Mouse (Mus musculus): Measurements from ENCODE around the gene B230217C12Rik. TPM values are rescaled to one million over a fixed set of nuclear protein-coding genes. Genes with fewer than 3 reads are reported as not detected.

Gene B230217C12Rik
- total RNA-seq (2021) = 1 to 10 TPM; 3.7 to 4.0 TPM
- long read RNA-seq, experiment 1, partial matches to known transcripts = 0 of 2 reads
- long read RNA-seq, experiment 1, other reads (novel, unspliced or antisense) = 0 of 2 reads
- long read RNA-seq, experiment 2, partial matches to known transcripts = 0 of 1 reads
- long read RNA-seq, experiment 2, other reads (novel, unspliced or antisense) = 0 of 1 reads

DNA sequence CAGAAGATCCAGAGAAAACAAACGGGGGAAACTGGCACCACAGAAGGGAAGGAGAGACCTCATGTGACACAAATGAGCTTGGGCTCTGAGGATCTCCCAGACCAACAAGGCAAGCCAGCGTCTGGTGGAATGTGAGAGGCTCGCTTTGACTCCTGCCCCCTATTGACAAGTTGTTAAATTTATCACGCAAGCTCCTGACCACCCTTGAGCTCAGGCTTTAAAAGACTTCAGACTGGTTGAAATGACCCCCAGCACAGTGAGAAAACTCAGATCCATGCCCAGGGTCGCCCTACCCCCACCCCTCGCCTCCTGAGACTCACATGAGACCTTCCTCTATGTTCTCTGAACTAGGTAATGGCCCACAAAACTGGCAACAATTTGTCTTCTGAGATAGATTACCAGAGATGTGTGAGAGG is at the start of gene B230217C12Rik:
TSS of gene B230217C12Rik (plus strand) at position 242 of the 416 bp plus-strand sequence.
- DNase-seq (ENCODE audit: low spot score in 2 of 2) = no peak

DNA sequence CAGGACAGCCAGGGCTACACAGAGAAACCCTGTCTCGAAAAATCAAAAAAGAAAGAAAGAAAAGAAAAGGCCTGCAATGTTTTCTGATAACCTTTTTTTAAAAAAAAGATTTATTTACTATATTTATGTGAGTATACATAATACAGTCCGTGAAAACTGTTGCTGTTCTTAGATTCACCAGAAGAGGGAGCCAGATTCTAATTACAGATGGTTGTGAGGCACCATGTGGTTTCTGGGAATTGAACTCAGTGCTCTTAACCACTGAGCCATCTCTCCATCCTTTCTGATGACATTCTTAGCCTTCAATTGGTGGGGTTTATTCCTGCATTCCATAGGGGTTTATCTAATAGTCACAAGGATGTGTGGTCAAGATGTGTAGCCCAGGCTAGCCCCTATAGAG is 47.4 kb upstream of the B230217C12Rik start:
- DNase-seq (ENCODE audit: low spot score in 2 of 2) = peak in 1 of 2 experiments; percentile 35

DNA sequence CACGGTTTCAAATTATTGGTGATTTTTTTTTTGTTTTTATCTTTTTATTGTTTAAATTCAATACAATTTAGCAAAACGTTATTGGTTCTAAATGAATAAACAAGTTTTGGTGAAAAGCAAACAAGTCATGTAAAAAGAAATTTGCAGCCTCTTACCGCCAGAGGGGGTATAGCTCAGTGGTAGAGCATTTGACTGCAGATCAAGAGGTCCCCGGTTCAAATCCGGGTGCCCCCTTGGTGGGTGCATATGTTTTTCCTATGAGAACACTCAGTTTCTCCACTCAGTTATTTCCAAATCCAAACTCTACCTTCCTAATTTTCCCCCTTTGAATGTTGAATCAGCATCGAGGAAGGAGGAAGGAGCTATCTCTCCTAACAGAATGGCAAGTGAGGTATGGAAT is 43.7 kb upstream of the B230217C12Rik start:
- DNase-seq (ENCODE audit: low spot score in 2 of 2) = peak; percentile 76 to 86

DNA sequence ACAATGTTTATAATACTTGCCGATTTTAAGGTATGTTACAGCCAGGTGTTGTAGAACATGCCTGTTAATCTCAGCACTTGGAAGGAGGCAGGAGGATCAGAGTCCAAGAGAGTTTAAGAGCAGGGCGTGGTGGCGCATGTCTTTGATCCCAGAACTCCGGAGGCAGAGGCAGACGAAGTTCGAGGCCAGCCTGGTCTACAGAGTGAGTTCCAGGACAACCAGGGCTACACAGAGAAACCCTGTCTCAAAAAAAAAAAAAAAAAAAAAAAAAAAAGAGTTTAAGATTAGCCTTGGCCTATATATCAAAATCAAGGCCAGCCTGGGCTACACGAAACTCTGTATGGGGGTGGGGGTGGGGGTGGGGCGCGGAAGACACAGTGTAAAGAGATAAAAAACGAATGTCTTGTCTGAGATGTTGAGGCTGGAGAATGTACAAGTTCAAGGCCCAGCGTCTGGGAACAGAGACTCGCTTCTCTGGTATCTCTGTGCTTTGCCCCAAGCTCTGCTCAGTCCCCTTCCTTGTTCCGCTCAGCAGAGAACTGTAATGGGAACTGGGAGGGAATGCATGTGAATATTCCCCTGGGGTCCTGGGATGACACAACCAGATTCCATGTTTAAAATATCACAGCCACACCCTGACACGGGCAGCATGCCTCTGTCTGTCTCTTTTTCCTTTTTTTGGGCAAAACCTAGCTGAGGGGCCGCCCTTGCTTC is 43.1 kb upstream of the B230217C12Rik start:
- DNase-seq (ENCODE audit: low spot score in 2 of 2) = no peak

DNA sequence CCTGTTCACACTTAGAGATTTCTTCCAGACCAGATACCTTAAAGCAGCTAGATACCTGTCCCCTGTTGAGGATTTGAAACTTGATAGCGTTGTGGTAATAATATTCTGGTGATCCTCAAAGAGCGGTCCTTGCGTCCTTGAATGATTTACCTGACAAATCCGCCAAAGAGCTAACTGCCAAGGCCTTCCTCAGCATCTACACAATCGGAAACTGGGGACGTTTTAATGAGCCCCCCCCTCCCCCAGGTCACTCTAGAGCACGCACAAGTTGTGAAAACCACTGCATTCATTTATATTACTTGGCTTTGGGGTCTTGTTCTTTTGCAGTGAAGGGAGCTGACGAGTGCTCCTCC is 42.5 kb upstream of the B230217C12Rik start:
- DNase-seq (ENCODE audit: low spot score in 2 of 2) = no peak

DNA sequence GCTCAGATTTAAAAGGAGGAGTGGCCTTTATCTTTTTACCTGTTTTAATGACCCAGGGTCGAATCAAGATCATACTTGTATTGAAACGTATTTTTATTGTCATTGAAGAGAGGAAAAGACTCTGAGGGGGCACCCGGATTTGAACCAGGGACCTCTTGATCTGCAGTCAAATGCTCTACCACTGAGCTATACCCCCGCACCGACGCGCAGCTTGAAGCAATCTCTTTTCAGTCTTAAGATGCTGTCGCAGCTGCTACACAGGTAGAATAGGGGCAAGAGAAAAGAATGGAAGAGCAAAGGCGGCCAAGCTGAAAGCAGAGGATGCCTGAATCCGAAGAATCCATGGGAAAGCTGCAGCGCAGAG is 41.8 kb upstream of the B230217C12Rik start, which contains the start of gene Lasp1:
TSS of gene Lasp1 (plus strand) at position 219 of the 364 bp plus-strand sequence.
- DNase-seq (ENCODE audit: low spot score in 2 of 2) = peak; percentile 91 to 96

GRCm38 (mm10) chr11:97799146-97799993 is 41.2 kb upstream of the B230217C12Rik start:
- DNase-seq (ENCODE audit: low spot score in 2 of 2) = peak; percentile 90 to 94

- peak; percentile 74 to 77 for DNase-seq (ENCODE audit: low spot score in 2 of 2)
These were observed 40.4 kb upstream of the B230217C12Rik start for GRCm38 (mm10) chr11:97799994-97800690.

- DNase-seq (ENCODE audit: low spot score in 2 of 2) = no peak
These were observed 39.7 kb upstream of the B230217C12Rik start for GRCm38 (mm10) chr11:97800691-97801408.

DNA sequence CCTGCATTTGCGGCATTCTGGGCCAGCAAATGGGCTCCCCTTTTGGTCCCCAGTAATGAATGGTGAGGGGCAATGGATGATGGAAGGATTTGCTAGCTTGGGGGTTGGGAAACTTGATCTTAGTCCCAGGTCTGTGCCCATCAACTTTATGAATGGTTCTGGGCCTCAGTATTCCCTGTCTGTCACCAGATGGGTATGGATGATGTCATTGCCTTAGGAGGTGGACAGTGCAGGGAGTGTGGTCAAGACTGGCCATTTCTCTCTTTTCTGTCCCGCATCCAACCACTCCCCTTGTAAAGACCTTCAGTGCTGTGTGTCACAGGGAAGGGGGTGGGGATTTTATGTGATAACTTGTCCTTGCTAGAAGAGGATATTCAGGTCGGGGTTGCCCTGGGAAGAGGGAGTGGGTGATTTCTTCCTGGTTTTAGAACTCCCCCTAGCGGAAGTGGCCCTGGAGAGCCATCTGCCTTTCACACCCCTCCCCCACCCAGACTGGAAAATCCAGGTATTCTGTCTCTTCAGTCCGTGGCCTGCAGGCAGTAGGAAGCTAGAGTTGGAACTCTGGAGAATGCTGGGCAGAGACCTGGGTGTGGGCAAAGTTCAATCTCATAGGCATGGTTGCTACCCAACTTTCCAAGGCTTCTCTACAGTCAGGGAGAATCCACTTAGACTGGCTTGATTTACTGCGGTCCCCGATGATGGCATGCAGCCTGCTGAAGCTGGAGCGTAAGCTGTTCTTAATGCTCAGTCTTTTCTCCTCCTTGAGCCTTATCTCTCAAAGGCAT is 39.0 kb upstream of the B230217C12Rik start:
- DNase-seq (ENCODE audit: low spot score in 2 of 2) = peak; percentile 51 to 66

- DNase-seq (ENCODE audit: low spot score in 2 of 2) = no peak
These were observed 38.4 kb upstream of the B230217C12Rik start for GRCm38 (mm10) chr11:97802194-97802470.

GRCm38 (mm10) chr11:97802495-97802894 is 38.1 kb upstream of the B230217C12Rik start:
- DNase-seq (ENCODE audit: low spot score in 2 of 2) = no peak

GRCm38 (mm10) chr11:97803847-97804246 is 36.7 kb upstream of the B230217C12Rik start:
- no peak for DNase-seq (ENCODE audit: low spot score in 2 of 2)

DNA sequence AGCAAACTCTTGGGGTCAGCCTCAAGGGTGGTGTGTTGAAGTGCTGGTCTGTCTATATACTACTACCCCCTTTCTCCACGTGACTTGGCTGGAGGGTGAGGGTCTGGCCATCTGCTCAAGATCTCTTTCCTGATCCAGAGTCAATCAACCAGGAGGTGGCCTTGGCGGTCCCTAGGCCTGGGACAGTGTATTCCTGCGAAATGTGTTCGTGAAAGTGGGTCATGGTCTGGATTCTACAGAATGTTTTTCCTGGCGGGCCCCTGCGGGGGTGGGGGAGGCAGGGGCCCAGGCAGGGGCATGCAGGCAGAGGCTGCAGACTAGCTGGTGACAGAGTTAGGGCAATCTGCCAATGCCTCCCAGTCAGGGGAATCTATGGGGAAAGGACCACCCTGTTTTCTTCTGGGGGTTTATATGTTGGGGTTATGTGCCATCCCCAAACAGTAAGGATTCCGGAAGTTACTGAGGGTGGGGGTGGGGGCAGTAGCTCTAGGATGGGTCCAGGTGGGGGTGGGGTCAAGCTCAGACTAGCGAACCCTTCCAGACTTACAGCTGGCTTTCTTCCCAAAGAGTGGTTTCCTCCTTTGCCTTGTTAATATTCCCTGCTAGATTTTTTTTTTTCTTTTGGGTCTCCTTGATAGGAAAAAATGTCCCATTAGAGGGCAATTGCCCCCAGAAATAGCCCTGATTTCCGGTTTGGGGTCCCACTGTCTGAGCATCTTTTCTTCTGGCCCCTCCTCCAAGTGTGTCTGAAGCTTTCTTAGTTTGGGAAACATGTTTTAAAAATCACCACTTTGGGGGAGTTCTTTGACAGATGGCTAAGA is 35.5 kb upstream of the B230217C12Rik start:
- peak in 1 of 2 experiments; percentile 33 for DNase-seq (ENCODE audit: low spot score in 2 of 2)

DNA sequence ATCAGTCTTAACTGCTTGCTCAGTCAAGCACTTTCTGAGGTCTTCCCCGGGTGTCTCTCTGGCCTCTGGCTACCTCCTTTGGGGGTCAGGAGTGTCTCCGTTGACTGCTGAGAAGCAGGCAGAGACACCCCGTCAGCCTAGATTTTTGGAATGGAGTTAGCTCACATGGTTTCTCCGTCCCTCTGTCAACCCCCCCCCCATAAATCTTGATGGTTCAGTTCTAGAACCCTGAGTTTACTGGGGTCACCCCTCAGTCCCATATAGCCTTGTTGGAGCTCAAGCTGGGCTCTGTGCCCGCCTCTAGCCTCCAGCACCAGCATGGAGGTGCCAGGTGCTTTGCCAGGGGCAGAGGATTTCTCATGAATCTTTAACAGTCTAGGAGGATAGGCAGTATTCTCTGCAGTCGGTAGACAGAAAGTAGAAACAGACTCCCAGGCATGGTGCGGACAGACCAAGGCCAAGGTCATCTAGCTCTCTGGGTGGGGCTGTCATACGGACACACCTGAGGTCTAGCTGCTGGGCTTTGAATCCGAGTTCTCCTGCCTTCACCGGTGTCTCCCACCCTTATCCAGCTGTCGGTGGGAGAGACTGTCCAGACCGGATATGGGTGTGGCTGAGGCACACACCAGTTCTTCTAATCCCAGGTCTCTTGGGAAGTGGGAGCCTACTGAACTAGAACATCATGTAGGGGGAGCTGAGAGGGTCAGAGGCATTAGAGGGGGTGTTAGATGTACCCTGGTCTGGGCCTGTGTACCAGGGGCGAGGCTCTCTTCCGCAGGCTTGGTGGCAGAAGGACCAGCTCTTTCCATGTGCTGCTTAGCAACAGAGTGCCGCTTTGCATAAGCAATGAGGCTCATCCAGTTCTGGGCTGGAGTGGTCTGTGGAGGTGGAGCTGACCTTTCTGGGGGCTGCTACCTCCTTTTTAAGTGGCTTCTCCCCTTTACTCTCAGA is 34.6 kb upstream of the B230217C12Rik start:
- DNase-seq (ENCODE audit: low spot score in 2 of 2) = no peak

- DNase-seq (ENCODE audit: low spot score in 2 of 2) = no peak
These were observed 34.0 kb upstream of the B230217C12Rik start for GRCm38 (mm10) chr11:97806613-97806964.

DNA sequence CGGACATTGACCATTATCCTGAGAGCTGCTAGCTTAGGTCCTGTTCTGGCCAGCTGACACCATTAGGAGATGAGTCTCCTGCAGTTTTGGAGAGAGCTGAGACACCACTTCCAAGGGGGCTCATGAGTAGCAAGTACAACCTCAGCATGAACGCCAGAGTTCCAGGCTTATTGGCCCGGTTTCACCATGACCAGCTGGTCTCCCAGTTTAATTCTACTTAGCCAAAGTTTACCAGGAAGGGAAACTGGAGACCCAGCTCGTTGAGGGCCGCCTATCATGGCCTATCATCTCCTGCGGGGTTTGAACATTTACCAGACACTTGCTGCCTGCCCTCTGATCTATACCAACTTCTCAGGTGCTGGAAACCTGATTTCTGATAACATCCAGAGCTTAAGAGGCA is 33.0 kb upstream of the B230217C12Rik start:
- DNase-seq (ENCODE audit: low spot score in 2 of 2) = no peak

DNA sequence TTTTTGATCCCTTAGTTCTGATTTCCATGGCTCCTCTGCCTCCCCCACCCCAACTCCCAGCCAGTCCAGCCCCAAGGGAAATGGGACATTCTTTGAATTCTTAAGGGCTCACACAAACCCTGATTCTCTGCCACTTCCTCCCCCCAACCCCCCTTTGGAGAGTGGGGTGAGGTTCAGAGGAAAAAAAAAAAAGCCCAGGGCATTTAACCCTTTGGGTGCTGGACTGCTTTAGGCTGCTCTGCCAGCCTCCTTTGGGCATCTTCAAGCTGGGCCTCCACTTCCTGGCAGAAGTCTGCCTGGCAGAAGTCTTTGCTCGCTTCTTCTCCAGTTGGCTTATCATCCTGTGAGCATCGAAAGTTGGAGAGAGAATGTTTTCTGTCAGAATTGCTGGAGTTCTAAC is 32.5 kb upstream of the B230217C12Rik start:
- no peak for DNase-seq (ENCODE audit: low spot score in 2 of 2)

Data from adrenal gland, adult 18-20 months (tissue).